Mouse (Mus musculus): ENCODE measurements around the gene Olfr1537. TPM values are rescaled to one million over a fixed set of nuclear protein-coding genes. Genes with fewer than 3 reads are reported as not detected.

The Olfr1537 gene
- polyA plus RNA-seq (2017; shearing (Covaris generic)), result not detected

GRCm38 (mm10) chr9:39249894-39250293 lies at the start of gene Olfr1537:
Gene Olfr1537 (minus strand): TSS chr9:39249994.

GRCm38 (mm10) chr9:39276718-39277117 lies 26.9 kb upstream of the Olfr1537 start, which contains the start of gene Olfr945:
Gene Olfr945 (minus strand): TSS chr9:39276818.

GRCm38 (mm10) chr9:39201620-39202019 lies 48.2 kb downstream of the Olfr1537 start, which contains the start of gene Olfr944:
Gene Olfr944 (plus strand): TSS chr9:39201920.

Other genes with a start within 250 kb of the Olfr1537 start
- gene Olfr146, start 226.6 kb downstream of the Olfr1537 start, polyA plus RNA-seq (2017; shearing (Covaris generic)), result not detected
- not detected for gene Olfr937, start 185.0 kb downstream of the Olfr1537 start, polyA plus RNA-seq (2017; shearing (Covaris generic))
- gene Olfr938, start 171.1 kb downstream of the Olfr1537 start, polyA plus RNA-seq (2017; shearing (Covaris generic)), result not detected
- gene Olfr27, start 121.9 kb downstream of the Olfr1537 start, polyA plus RNA-seq (2017; shearing (Covaris generic)), result not detected
- 0.10 TPM for gene Olfr943, start 83.7 kb downstream of the Olfr1537 start, polyA plus RNA-seq (2017; shearing (Covaris generic))
- gene Olfr944, start 48.1 kb downstream of the Olfr1537 start, polyA plus RNA-seq (2017; shearing (Covaris generic)), result not detected
- not detected for gene Olfr945, start 26.8 kb upstream of the Olfr1537 start, polyA plus RNA-seq (2017; shearing (Covaris generic))
- not detected for gene Olfr948, start 76.1 kb upstream of the Olfr1537 start, polyA plus RNA-seq (2017; shearing (Covaris generic))
- not detected for gene Olfr951, start 137.4 kb upstream of the Olfr1537 start, polyA plus RNA-seq (2017; shearing (Covaris generic))
- not detected for gene Olfr952, start 177.2 kb upstream of the Olfr1537 start, polyA plus RNA-seq (2017; shearing (Covaris generic))
- gene Olfr954, start 206.7 kb upstream of the Olfr1537 start, polyA plus RNA-seq (2017; shearing (Covaris generic)), result not detected
- gene Olfr955, start 221.9 kb upstream of the Olfr1537 start, polyA plus RNA-seq (2017; shearing (Covaris generic)), result not detected
- not detected for gene Olfr44, start 244.0 kb upstream of the Olfr1537 start, polyA plus RNA-seq (2017; shearing (Covaris generic))

Measured in effector memory CD4-positive, alpha-beta T cell, adult 5 months (primary cell).